Mouse (Mus musculus) T-helper 1 cell (primary cell): Measurements from ENCODE around the gene Hoxc8.

Experiments used
- in situ Hi-C: fragments of 300-600 bp; cut with MboI, MseI; formaldehyde crosslinking; loops from one replicate; pipeline ENCODE4 v1.15.1; 2025; ENCODE audit warnings: high pct_unique_total_duplicates

Hoxc8 gene

GRCm38 (mm10) chr15:103032646-103033575 is 42.5 kb downstream of the Hoxc8 start:
- in situ Hi-C loops = no loop called here

GRCm38 (mm10) chr15:103034043-103034806 is 43.8 kb downstream of the Hoxc8 start:
- in situ Hi-C loops = no loop called here

GRCm38 (mm10) chr15:103034807-103035547 is 44.6 kb downstream of the Hoxc8 start:
- in situ Hi-C loops = no loop called here

- in situ Hi-C loops = no loop called here
Measured at GRCm38 (mm10) chr15:103035548-103035881, 45.1 kb downstream of the Hoxc8 start.

GRCm38 (mm10) chr15:103037579-103037978 is 47.2 kb downstream of the Hoxc8 start:
- in situ Hi-C loops = no loop called here

GRCm38 (mm10) chr15:103038701-103039480 is 48.5 kb downstream of the Hoxc8 start:
- in situ Hi-C loops = no loop called here

GRCm38 (mm10) chr15:103039609-103040008 is 49.2 kb downstream of the Hoxc8 start:
- in situ Hi-C loops = no loop called here

- in situ Hi-C loops = no loop called here
Measured at GRCm38 (mm10) chr15:103040601-103041000, 50.2 kb downstream of the Hoxc8 start.

- in situ Hi-C loops = no loop called here
Measured at GRCm38 (mm10) chr15:103041613-103042012, 51.2 kb downstream of the Hoxc8 start.

GRCm38 (mm10) chr15:103042209-103042608 is 51.8 kb downstream of the Hoxc8 start:
- in situ Hi-C loops = no loop called here
